Mouse (Mus musculus) heart, adult 9 months (tissue): Measurements from ENCODE around the gene Plxnb2.

Experiments
- DNase-seq, 2 experiments: peaks; one replicate each; pipeline ENCODE4 v3.0.0; 2022; ENCODE audit warnings: low spot score in 2 of 2

Gene Plxnb2

DNA sequence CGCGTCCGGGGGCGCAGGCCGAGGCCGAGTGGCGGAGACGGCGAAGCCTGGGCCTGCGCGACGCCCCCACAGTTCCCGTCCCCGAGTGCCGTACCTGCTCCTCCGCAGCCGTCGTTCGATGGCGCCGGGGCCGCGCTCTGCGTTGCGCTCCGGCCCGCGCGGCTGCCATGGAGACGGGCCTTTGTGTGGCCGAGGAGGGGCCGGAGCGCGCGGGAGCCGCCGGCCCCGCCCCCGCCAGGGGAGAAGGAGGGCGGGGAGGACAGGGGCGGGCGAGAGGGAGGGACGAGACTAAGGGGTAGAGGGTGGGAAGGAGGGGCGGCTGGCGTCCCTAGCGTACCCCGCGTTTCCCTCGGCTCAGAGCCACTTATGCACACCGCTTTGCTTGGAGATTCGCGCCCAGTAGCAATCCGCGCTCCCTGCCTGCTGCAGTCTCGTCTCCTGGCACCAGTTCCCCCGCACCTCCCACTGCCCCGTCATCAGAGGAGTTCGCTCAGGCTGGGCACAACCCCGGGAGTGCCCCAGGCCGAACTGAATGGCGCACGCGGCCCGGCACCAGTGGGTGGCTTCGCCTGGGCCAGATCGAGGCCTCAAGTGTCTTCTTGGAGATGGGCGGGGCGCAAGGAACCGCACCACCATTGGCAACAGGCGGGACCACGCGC, at the start of gene Plxnb2:
Gene Plxnb2 (minus strand): TSS at position 218 of the 659 bp plus-strand sequence.
- DNase-seq, result peak; percentile 86 to 88

DNA sequence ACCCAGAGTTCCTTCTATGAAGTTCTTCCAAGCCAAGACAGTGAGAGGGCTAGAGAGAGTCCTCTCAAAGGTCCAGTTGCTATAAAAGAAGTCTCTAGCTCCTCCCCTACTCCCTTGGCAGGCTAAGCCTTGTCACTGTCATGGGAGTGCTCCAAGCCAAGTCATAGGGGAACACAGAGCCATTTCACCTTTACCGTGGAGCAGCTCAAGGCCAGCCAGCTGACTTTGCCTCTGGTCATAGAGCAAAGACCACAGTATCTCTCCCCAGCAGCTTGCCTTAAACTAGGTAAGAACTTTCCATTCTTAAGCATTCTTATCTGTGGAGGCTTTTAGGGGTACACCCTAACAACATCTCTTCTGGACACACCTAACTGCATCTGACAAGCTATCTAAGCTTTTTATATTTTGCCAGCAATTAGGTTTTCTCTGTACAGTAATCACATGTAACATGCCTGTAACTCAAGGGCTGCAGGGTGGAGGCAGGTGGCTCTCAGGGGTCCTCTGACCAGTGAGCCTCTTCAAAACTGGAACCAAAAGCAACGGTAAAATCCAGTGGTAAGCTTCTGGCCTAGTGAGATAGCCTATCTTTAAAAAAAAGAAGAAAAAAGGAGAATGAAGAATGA, 35.1 kb upstream of the Plxnb2 start:
- DNase-seq, result peak; percentile 69 to 75

DNA sequence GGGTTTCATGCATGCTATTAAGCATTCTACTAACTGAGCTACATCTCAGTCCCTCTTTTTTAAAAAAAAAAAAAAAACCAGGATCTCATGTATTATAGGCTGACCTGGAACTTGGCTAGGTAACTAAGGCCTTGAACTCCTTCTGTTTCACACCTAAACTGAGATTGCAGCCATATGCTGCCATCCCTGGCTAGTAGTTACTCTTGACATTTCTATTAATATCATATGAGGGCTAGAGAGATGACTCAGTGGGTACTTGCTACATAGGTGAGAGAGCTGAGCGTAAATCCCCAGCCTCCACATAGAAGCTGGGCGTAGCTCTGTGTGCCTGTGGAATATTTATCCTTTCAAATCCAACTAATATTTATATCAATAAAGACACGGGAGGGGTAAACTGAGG, 34.4 kb upstream of the Plxnb2 start:
- no peak for DNase-seq

DNA sequence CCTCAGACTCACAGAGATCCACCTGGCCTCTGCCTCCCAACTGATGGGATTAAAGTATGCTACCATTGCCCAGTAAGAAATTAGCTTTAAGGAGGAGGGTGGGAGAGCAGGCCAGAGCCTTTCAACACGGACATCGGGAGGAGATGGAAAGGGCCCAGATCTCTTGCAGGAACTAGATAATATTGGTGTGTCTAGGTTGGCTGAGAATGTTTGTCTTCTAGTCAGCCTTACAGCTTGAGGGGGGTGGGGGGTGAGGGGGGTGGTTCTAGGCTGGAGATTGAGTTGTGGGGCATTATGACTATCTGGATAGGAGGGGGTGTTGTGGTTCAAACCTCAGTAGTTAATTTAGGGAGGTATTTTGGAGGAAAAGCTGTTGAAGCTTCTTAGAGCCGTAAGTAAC, 32.9 kb upstream of the Plxnb2 start:
- no peak for DNase-seq

DNA sequence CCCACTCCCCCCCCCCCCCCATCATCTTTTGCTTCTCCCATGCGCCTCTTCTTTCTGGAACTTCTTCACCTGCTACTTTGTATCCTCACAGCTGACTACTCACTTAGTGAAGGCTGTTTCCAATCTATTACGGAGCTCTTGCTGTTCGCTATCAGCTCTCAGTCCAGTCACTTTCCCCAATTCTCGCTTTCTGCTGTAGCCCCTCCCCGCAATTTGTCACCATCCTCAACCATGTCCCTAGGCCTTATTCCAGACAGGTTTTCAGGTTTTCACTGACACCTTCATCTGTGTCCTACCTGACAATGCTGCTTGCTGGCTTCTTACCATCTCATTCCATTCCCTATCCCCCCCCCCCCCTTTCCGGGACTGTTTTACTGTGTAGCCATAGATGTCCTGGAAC, 31.9 kb upstream of the Plxnb2 start:
- DNase-seq, result no peak

DNA sequence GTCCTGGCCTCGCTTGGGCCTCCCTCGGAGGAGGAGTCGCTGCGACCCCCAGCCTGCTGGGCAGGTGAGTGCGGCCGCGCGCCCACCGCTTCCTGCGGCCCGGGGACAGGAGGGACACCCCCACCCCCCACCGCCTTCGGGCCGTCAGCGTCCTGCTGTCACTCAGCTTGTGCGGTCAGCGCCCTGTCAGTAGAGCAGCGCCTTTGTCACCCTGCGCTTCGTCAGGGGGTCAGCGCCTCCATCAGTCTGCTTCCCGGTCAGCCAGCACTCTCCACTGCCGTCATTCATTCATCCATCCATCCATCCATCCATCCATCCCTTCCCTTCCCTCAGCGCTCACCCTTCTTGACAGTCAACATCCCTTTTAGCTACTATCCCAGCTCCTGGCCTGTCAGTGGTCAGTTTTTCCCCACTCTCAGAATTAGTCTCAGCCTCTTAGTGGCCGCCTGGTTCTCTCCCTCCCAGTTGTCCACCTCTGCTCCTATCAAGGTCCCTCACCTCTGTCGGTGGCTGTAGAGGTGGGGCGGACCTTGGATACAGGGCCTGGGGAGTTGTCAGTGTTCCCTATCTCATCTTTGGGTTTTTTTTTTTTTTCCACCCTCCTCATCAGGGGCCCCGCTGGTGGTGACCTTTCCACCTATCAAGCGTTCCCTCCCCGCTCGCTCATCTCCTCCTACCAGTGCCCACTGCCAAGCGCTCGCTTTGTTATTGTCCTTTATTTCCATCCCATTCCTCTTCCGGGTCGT, 31.3 kb upstream of the Plxnb2 start:
- DNase-seq, result peak in 1 of 2 experiments; percentile 36

DNA sequence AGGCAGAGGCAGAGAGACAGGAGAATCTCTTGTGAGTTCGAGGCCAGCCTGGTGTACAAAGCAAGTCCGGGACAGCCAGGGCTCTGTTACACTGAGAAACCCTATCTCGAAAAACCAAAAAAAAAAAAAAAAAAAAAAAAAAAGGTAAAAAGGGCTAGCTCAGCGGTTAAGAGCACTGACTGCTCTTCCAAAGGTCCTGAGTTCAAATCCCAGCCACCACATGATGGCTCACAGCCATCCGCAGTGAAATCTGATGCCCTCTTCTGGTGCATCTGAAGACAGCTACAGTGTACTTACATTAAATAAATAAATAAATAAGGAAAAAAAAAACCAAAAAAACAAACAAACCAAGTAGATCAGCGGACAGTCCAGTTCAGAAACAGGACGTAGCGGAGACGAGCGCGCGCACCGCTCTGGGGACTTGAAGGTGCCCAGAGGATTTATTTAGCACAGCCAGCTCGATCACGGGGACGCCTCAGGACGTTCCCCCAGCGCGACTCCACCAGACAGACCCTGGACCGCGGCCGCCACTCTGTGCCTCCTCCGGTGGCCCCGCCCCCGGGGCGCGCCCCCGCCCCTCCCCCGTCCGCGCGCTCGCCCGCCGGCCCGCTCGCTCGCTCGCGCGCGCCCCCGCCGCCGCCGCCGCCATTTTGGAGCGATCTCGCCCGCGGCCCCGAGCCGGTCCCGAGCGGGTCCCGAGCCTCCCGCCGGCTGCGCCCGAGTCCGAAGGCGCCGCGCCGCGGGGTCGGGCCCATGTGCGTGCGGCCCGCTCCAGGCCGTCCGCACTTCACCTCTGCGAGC, 30.5 kb upstream of the Plxnb2 start, which contains the start of gene Ppp6r2:
Gene Ppp6r2 (plus strand): TSS at position 639 of the 801 bp plus-strand sequence.
- peak; percentile 87 to 89 for DNase-seq

DNA sequence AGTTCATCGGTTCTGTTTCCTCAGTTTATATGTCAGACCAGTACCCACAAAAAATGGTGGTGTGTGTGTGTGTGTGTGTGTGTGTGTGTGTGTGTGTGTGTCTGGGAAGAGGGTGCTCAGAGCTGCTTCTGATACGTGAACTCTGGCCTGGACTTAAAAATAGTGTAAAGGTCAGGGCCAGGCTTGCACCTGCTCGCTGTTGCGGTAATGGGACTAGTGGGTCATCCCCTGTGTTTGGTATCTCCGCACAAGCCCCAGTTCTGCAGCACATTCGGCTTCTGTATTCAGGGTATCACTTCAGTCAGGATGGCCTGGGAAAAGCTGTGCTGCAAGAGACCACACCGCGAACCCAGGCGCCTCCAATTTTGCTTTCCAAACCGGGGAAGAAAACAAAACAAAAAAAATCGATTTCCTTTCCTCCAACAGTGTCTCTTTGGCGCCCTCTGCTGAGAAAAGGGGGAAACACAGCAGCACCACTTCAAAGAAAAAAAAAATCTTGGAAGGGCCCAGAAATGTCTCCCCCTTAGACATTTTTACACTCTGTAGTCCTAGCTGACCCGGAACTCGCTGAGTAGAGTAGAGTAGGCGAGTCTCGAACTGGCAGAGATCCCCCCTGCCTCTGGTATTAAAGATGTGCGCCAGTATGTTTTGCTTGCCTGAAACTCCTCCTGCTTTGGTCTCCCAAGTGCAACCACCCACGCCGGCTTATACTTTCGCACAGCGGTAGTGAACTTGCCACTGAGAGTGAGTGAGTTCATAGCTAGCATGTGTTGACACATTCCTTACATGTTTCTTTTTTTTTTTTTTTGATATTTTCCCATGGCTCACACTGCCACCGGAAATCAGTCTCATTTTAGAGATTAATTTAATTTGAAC, 29.5 kb upstream of the Plxnb2 start:
- DNase-seq, result peak; percentile 77 to 91

DNA sequence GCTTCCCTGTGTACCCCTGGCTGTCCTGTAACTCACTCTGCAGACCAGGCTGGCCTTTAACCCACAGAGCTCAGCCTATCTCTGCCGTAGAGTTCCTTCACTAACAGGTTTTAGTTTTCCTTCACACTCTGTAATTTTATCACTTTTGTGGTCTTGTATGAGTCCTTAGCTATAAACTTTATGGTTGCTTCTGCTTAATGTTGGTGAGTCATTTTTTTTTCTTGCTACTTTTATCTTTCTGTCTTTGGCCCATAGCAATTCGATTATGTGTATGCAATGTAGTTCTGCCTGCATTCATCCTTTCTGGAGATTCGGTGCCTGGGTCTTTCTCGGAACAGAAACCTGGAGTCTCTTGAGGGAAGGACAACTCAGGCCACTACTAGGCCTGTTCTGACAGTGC, 26.9 kb upstream of the Plxnb2 start:
- DNase-seq, result no peak

DNA sequence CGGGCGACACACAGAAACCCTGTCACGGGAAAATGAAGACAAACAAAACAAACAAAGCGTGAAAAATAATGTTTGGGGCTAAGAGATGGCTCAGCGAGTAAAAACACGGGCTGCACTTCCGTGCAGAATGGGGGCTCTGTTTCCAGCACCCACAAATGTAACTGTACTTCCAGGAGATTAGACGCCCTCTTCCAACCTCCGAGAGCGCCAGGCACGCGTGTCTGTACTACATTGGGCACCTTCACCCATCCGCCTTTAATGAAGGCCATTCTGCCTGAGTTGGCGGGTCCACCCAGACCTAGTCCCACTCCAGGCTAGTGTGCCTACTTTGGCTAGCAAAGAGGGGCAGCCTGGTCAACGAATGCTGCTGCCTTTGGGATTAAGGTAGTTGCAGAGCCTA, 16.5 kb upstream of the Plxnb2 start:
- no peak for DNase-seq

DNA sequence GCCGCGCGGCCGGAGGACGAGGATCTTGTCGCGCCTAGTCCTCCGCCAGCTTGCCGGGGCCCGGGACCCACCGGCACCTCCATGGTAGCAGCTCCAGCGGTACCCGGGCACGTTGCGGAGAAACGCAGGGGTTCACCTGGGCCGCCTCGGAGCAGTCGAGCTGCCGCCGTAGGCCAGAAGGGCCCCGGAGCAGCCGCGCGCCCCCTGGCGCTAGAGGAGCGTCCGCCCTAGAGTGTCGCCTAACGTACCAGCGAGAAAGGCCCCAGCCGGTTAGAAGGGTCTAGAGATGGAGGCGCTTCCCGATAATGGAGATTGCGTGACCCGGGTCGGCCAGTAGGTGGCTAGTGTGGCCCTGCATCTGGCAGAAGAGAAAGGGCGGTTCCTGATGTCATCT, 15.7 kb upstream of the Plxnb2 start, which contains the start of gene Dennd6b:
Gene Dennd6b (minus strand): TSS at position 184 of the 394 bp plus-strand sequence.
- DNase-seq, result peak; percentile 96 to 98

DNA sequence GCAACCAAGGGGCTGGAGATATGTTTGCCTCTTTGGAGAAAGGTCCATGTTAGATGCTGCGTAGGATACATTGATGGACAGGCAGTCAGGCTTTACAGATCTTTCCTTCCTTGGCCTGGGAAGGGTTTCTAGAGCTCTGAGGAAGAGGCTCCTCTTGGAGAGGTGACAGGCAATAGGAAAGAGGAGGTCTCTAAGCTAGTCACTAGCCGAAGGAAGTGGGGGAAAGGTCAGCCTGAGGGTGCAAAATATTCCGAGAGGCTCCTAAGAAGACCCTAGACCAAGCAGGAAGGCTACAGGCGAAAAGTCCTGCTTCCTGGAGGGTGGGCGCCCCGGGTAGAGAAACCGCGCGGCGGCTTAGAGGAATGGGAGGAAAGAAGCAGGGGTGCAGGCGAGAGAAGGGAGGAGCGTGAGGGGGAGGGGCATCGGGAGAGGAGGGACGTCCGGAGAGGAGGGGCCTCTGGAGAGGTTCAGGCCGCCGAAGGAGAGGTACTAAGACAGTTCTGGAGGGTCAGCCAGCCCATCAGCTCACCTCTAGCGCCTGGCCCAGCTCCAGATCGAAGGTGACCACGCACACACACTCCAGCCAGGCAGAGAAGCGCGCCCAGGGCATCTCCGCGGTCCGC, 15.2 kb upstream of the Plxnb2 start:
- DNase-seq, result peak; percentile 93 to 94

DNA sequence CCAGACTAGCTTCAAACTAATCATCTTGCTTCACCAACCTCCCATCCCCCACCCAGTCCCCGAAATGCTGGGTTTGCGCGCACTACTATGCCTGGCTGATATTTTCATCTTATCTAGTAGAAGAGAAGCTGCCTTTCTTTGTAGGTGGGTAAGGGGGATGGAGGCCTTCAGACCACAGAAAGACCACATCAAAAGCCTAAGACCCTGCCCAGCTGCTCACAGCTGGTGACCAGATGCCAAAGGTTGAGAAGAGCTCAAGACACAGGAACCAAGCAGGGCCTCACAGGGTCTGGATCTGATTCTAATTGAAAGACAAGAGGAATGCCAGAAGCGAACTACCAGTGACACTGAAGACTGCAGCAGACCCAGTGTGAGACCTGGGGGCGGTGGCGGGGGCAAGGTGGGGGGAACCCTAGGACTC, 14.7 kb upstream of the Plxnb2 start:
- DNase-seq, result no peak

DNA sequence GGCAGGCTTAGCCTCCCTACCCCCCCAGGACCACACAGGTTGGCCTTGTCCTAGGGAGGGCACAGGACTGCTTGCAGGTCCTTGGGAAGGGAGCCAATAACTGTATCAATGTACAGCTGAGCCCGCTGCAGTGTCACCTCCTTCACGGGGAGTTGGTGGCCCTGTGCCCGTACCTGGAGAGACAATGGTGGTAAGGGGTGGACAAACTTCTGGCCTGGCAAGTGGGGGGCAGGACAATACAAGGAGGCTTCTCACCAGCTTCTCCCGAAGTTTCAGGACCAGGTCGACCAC, 4.3 kb upstream of the Plxnb2 start:
- no peak for DNase-seq

DNA sequence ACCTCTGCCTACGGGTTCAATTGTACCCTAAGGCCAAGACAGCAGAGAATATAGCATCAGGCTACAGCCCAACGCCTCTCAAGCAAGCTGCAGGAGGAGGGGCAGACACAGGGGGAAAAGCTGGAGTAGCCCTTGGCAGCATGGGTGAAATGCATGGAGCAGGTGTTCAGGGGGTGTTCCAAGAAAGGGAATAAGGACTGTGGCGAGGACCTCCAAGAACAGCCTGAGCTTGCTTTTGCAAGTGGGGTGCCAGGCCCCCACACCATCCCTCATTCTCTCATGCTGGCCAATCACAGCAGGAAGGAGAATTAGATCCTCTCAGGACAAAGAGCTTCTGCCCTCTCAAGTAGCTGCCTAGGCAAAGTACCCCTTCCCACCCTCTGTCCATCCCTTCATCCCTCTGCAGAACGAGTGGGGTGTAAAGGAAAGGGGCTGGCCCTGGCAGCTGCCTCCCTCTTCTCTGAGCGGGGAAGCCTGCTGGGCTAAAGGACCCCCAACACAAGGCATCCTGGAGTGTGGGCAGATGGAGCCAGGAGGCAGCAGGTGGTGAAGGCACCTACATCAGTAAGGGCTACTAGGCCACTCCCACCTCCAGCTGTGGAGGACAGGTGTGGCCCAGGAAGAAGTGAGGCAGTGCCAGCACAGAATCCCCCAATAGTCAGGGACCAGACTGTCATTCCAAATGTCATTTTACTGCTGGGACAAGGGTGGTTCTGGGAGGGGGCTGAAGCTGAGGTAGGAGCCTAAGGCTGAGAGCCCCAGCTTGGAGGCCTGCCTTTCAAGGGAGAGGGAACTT, 3.8 kb upstream of the Plxnb2 start:
- no peak for DNase-seq

DNA sequence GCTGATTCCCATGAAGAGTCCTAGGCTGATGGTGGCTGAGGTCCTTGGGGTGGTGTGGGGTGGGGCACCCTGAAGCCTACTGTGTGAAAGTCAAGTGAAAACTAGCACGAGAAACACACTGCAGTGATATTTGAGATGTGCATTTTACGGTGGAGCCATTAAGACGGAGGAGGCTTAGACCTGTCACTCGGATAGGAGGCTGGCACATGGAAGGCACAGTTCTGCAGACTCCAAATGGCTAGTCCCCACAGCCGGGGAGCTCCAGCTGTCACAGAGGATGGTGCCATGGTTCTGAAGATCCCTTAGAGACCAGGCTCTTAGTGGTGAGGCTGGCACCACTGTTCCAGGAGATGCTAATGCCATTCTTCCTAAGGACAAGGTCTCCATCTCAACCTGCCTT, 2.3 kb upstream of the Plxnb2 start:
- DNase-seq, result no peak

DNA sequence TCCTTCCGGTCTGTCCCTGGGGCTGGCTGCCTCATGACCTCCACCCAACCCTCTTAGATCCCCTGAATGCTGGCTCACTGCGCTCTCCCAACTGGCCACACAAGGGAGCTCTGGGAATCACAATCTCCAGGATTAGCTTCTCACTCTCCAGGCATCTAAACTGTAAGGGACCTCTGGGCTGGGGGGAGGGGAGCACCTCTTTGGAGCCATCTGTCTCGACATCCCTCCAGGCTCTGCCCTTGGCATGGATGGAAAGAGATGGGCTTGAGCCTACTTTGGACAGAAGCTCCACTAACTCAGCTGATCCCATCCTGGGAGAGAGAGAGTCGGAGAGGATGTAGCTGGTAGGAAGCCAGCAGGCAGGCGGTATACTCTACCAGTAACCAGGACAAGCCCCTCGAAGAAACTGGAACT, 1.7 kb upstream of the Plxnb2 start:
- peak; percentile 73 to 78 for DNase-seq

DNA sequence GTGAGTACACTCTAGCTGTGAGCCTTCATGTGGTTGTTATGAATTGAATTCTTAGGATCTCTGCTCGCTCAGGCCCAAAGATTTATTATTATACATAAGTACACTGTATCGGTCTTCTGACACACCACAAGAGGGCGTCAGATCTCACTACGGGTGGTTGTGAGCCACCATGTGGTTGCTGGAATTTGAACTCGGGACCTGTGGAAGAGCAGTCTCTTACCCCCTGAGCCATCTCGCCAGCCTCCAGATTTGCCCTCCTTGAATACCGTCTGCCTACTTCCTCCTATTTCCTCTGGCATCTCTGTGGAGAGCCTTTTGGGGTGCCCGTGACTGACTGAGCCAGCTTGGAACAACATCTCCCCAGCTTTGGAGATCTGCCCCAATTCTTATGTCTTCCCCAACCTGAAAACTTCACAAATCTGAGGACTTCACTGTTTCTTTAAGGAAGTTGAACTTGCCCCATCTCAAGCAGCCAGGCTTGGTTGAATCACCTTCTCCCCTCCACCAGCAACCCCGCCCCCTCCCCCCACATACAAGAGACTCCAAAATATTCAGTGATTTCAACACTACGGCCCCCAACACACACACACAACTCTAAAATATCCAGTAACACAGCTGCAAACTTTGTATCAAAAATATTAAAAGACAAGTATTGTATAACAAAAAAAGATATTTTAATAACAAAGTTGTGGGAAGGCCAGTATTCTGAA, 1.1 kb upstream of the Plxnb2 start:
- DNase-seq, result no peak

DNA sequence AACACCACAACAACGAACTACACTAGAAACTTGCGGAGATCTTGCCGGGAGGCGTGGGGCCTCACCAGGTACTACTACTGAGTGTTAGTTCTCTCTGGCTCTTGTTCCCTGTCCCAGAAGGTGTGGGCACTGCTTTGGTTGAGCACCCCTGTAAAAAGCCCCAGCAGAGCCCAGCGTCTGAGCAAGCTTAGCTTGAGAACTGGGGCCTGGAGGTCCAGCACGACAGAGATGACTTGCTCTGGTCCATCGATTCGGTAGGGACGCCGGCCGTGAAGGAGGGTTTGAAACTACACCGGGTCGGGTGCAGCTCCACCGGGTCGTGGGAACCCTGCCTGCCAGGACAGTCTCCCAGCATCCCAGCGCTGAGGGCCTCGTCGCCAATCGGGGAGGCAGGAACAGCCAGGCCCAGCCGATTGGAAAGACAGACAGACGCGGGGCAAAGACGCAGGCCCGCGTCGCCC, 477 bp downstream of the Plxnb2 start:
- peak; percentile 29 to 50 for DNase-seq
